Mouse (Mus musculus): ENCODE measurements around the gene Samd11.

Samd11 gene

DNA sequence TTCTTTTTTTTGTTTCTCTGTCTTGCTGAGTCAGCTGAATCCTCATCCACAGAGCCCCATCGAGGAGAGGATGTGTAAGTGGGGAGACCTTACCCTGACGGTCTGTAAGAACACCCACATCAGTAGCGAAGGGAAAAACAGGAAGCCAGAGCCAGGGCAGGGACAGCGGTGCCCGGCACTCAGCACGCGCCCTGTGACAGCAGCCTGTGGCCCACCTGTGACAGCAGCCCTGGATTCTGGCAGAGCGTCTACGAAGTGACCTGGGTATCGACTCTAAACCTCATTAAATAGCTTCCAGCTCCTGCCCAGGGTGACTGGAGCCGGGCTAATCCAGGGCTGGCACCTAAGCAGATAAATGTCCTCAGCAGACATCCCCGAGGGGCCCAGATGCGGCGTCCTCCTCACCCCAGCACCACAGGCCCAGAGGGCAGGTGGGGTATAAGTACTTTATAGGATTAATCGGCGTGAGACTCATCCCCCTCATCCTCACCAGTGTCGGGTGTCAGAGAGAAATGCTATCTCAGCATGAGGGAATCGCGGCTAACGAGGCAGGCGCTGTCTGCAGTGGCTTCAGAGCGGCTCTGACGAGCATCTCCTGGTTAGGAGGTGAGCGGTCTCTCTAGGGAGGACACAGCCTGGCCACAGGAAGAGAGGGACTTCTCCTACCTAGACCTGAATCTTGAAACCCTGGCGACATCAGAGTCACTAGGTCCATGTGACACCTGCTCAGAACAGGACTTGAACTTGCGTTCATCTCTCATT is at the start of gene Samd11:
TSS of gene Samd11 (minus strand) at position 580 of the 762 bp plus-strand sequence.
- DNase-seq (ENCODE audit: low spot score), result no peak

DNA sequence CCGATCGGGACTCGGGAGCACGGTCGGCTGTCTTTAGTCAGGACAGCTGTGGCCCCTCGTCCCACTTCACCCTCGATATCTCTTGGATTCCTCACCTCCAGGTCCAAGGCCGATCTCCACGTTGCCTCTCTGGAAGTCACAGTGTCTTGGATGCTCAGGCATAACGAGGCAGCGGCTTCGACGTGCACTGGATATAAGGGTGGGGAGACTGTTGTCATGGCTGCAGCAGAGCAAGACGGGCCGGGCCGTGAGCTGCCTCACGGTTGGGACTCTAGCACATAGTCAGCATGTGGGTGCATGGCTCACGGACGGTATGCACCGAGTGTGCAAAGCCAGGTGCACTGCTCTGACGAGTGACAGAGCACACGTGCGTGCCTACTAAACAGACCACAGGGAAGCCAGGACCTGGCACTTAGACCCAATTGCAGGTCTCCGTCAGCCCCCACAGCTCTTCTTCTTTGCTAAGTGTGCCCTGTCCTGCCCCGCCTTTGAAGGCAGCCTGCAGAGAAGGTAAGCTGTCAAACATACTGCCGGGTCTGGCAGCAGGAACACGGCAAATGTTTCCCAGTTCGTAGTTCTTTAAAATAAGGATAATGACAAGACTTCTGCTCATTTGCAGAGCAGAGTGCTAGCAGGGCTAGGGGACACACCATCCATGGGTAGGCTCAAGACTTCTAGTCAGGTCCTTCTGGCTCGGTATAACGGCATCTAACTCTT is 938 bp downstream of the Samd11 start:
- no peak for DNase-seq (ENCODE audit: low spot score)

DNA sequence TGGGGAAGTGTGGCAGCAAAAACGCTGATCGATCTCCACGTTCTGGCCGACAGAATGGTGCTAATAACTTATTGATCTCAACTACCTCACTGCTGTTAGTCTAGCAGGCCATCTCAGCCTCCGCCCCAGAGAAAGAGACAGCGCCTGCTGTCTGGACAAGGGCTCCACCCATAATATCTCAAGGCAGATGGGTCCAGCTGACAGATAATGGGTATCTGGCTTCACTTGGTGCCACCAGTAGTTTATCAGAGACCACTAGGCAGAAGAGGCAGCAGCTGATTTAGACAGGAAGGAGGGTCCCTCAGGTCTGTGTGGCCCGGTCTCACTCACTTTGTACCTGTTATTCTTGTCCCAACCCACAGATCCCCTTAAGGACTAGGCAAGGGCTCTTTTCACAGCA is 2.4 kb downstream of the Samd11 start:
- no peak for DNase-seq (ENCODE audit: low spot score)

DNA sequence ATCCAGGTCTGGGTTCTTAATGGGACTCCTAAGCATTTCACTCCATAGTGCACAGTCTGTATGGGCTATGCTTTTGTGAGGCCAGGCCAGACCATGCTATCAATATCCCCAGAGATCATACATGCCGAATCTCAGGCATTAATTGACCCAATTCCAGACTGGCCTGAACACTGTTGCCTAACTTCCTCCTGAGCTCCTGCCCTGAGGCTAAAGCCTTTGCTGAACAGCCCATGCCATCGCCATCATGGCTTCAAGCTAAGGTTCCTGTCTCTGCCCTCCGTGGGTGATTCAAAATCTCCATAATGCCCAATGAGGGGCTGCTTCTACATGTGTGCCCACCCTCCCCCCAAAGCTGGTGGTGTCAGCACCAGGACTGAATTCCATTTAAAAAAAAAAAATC is 2.8 kb downstream of the Samd11 start:
- DNase-seq (ENCODE audit: low spot score), result no peak

DNA sequence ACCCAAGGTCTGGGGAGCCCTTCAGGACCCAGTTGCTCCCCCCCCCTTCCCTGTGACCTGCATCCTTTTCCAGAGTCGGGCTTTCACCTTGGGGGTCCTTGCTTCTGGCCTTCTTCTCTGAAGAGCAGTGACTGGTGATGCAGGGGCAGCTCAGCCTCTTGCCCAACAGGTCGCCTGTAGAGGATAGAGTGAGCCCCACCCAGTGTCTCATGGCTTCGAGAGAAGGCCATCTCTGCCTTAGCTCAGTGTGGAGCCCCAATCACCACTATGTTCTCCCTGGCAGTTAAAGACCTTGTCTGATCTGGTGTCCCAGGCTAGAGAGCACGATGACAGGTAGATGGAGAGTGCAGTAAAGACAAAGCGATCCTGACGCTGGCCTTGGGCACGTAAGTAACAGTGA is 3.3 kb downstream of the Samd11 start:
- DNase-seq (ENCODE audit: low spot score), result no peak

DNA sequence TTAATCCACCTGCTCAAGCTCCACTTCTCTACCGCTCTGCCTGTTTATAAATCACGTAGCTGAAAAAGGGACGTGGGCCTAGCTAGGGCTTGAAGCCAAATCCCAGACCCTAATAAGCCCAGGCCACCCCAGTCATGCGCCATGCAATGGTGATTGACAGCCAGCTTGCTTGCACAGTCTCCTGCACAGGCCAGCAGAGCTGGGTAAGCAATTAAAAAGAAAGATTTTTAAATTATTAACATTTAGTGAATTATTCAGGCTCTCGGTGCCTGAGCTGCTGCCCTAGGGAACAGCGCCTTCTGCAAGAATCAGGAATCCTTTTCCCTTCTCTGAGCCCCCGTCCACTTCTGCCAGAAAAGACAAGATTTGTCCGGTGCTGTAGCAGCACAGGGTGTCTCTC is 4.4 kb downstream of the Samd11 start:
- DNase-seq (ENCODE audit: low spot score), result no peak

DNA sequence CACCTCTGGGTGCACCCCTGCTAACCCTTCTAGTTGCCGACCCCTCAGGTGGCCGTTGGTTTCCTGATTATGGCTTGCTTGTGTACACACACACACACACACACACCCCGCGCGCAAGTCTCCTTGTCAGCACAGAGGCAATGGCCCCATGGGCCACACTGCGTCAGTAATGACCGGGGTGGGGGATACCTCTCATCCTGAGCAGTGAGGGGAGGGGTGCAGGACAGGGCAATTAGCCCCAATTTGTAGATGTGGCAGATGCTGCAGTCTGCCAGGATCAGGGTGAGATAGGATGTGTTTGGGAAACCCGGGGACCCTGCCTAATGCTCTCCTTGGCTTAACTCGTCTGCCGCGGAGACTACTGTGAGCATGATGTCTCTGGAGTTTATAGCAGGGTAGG is 5.9 kb downstream of the Samd11 start:
- no peak for DNase-seq (ENCODE audit: low spot score)

DNA sequence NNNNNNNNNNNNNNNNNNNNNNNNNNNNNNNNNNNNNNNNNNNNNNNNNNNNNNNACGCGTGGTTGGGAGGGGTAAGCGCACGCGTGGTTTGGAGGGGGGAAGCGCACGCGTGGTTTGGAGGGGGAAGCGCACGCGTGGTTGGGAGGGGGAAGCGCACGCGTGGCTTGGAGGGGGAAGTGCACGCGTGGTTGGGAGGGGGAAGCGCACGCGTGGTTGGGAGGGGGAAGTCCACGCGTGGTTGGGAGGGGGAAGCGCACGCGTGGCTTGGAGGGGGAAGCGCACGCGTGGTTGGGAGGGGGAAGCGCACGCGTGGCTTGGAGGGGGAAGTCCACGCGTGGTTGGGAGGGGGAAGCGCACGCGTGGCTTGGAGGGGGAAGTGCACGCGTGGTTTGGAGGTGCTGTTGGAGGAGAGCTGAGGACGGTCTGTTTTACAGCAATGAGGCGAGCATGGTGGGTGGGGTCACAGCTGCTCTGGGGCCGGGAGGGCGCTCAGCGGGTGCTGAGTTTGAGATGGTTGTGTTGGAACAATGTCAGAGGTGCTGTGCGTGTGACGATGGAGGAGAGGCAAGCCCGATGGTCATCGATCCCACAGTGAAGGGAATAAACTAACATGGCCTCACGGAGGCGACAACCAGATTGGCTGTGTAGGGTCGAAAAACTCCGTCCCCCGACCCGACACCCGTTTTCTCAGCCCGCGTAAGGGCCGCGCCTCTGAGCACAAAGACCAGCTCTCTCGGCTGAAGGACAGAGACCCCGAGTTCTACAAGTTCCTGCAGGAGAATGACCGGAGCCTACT is 18.6 kb downstream of the Samd11 start:
- no peak for DNase-seq (ENCODE audit: low spot score)

DNA sequence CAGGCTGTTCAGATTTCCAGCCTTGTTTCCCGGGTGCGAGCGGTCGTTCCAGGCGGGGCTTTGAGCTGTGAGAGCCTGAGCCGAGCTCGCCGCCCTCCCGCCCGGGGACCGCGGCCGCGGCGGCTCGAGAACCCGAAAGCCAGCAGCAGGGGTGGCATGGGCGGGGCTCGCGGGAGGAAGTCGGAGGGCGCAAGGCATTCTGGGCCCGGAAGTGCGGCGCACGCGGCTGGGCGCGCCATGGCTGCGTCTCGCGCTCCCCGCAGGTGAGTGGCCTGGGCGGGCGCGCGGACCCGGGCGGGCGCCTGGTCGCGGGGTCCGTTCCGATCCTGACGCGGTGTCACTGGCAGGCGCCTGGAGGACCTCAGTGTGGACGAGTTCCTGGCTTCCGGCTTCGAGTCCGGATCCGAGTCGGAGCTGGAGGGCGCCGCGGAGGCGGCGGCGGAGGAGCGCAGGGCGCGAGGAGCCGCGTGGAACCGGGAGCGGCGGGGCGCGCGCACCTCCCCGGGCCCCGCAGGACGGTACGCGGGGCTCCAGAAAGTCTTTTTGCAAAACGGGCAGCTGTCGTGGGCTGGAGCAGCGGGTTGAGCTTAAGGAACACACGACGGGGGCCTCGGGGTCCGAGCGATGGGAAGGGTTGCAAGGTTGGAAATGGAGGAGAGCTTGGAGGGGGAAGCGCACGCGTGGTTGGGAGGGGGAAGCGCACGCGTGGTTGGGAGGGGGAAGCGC is 19.5 kb downstream of the Samd11 start, which contains the start of gene Noc2l:
TSS of gene Noc2l (plus strand) at position 203 of the 726 bp plus-strand sequence.
- peak; percentile 92 for DNase-seq (ENCODE audit: low spot score)

DNA sequence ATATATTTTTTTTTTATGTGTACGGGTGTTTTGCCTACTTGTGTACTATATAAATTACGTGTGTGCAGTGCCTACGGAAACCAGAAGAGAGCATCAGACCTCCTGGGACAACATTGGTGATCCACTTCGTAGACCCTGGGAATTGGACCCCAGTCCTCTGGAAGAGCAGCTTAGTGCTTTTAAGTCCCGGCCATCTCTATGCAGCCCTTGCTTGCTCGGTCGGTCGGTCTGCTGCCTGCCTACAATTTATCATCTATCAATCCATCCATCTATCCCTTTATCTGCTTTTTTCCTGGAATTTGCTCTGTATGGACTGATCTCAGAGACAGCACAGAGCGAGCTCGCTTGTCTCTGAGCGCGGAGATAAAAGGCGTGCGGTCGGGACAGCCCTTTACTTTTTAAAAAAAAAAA is 20.1 kb downstream of the Samd11 start:
- no peak for DNase-seq (ENCODE audit: low spot score)

DNA sequence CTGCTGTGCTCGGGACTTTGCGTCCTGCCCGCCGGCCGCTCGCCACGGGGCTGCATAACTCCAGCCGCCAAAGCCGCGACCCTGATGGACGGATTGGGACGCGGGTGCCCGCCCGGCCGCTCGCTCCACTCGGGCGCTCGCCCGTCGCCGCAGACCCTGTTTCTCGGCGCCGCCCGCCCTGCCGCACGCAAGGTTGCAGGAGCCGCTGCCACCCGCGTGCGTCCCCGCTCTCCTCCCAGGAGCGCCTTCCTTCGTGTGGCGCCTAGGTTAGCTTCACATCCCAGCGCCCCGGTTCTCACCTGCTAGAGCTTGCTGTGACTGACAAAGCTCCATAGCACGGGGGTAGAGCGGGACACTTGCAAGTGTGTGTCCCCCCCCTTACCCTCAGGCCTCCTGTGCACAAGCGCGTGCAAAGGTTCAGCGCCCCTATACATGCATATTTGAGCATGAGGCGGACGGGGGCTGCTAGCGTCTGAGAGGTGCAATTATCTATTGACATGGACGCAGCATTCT is 20.7 kb downstream of the Samd11 start, which contains the start of gene Plekhn1:
TSS of gene Plekhn1 (minus strand) at position 157 of the 513 bp plus-strand sequence.
- peak; percentile 71 for DNase-seq (ENCODE audit: low spot score)

DNA sequence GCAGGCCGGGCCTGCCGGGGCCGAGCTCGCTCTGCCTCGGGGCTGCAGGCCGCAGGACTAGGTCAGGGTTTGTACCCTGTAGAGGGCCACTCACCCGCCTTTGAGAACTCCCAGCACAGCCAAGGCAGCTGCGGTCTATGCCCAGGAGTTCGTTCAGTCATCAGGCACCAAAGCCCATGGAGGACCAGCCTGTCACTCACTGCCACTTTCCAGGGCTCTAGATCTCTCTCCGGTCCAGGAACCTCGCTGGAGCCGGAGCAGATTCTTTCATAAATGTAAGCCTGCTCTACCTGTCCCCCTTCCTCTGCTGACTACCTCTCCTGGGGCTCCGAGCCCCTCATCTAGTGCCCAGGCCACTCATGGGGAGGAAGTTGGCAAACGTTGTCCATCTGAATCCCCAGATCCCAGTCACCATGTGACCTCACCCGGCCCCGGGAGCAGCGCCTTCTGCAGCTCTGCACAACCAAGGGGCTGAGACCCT is 21.4 kb downstream of the Samd11 start:
- no peak for DNase-seq (ENCODE audit: low spot score)

DNA sequence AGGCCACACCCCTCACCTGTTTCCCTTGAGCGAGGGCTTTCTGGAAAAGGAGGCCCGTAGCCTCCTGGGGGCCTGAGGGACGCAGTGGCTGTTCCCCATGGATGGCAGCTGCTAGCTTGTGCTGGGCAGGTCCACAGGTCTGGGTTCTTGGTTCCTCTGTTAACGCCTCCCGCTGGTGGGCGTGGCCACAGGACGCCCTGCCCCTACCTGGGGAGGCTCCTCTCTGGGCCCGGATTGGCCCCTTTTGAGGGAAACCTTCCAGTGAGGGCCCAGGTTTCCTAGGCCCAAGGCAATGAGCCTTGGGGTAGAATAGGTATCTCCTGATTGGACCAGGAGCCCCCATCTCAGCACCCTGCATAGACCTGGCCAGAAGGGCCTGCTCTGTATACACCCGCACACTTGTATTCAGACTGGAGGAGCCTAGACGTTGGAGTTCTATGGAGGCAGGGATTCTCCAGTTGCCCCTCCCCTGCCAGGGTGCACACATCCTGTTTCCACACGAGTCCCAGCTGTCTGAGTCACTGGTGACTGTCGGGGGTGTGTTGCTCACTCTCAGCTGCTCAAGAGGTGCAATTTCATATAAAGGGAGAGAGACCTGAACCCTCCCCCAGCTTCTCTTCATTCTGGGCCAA is 26.9 kb downstream of the Samd11 start:
- peak; percentile 25 for DNase-seq (ENCODE audit: low spot score)

DNA sequence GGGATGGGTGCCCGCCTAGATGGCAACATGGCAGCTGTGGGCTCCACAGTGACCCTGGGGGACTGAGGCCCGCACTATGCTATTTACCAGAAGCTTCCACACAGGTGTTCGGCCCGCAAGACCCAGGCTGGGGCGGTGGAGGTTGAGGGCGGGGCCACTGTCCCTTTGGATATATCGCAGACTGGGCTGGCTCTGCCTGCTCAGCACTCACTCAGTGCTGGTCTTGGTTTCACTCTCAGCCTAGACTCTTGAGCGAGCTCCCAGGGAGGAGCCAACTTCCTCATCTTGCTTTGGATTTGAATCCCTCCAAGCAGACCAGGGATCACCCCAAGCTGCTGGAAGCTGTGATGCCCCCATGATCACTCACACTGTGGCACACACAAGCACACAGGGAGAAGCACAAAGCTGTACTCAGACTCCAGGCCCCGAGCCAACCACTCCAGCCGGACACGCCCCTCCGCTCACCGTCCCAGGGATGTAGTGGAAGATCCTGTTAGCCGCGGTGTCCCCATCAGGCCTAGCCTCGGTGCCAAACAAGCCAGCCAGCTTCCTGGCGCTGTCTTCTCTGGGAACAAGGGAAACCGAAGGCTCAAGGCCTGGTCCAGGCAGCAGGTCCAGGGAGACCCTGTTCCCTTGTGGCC is 27.6 kb downstream of the Samd11 start:
- DNase-seq (ENCODE audit: low spot score), result peak; percentile 54

DNA sequence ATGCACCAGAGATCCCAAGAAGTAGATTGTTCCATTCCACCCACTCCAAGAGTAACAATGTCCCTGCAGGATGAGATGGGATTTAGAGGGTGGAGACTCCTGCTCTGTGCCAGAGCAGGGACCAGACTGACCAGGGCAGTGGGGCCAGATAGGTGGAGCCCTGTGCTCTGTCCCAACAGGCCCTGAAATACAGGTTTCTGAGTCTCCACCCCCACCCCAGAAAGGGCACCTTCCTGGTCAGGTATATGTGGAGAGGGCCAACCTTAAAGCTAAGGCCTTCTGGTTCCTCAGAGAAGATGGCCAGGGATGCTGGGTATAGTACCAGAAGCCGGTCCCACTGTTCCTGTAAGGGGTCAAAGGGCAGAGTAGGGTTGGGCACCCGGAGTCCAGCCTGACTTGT is 31.2 kb downstream of the Samd11 start:
- no peak for DNase-seq (ENCODE audit: low spot score)

DNA sequence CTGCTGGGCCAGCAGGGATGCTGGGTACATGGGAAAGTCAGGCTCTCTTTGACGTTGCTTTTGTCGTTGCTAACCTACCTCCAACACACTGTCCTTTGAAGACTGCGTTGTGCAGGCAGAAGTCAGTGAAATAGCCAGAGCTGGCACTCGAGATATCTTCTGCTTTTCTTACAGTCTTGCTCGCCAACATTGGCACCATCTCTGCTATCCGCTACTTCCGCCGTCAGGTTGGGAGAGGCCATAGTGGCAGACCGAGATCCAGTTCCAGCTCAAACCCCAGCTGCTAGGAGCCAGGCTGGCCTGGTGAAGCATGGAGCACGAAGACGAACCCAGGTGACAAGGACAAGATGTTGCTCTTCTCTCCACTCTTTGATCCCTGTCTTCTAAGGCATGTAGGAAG is 35.5 kb downstream of the Samd11 start:
- no peak for DNase-seq (ENCODE audit: low spot score)

DNA sequence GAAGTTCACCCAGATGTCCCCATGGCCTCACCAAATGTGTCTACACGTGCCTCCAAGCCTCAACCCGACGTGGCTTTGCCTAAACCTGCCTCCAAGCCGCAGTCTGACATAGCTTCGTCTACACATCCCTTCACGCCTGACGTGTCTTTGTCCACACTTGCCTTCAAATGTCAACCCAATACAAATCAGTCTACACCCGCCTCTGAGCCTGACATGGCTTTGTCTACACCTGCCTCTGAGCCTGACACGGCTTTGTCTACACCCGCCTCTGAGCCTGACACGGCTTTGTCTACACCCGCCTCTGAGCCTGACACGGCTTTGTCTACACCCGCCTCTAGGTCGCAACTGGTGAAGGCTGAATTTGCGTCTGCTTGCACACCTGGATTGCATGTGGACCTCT is 37.6 kb downstream of the Samd11 start:
- DNase-seq (ENCODE audit: low spot score), result no peak

DNA sequence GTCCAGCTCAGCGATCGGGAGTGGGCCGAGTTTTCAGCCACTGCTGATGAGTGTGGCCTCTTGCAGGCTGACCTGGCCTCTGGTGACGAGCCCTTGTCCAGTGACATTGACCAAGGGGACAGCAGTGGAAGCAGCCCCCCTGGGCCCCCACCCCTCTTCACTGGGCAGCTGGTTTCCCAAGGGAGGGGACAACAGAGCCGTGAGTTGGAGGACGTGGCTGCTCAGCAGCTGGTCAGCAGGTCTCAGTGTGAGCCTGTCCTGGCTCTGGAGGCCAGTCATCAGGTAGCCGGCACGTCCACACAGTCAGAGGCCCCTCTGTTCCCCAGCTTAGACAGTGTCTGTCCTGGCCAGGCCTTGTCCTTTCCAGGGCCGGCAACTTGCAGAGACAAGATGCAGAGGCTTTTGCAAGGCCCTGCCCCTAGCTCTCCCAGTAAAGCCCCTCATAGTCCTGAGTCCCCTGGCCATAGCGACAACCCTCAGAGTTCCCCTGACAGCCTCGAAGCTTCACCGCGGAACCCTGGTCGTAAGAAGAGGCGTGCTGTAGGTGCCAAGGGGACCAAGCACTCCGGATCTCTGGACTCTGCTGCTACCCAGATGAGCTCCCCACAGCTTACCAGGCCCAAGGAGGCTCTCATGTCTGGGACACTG is 38.3 kb downstream of the Samd11 start:
- DNase-seq (ENCODE audit: low spot score), result no peak

DNA sequence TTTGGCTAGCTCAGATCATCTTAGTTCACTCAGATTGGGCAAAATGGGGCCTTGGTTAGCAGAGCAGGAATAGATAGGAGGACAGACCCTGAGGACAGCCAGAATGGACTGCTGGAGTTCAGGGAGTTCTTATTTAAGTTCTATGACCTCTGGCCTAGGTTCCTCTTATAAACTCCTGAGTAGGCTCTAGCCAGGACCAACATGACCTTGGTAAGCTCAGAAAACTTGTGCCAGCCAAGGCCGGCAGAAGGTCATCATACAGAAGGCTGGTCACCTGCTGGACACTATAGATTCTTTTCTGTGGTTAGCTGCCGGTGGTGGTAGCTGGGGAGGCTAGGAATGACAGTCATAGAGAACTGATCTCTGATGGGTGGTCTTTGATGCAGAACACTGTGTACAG is 39.3 kb downstream of the Samd11 start:
- no peak for DNase-seq (ENCODE audit: low spot score)

DNA sequence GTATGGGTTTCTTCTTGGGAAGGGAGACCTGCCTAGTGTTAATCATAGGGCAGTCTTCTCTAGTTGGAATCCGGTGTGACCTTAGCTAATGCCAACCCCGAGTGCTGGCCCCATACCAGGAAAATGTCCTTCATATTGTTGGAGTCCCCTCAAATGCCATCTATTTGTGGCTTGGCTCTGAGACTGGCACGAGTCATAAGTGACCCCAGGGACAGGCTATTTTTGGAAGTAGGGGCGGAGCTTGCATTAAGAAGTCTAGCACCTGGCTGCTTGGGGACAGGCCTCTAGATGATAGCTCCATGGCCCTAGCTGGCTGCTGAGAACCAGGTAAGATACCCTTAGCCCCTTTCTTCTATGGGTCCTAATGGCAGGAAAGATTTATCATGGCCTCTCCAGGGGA is 39.8 kb downstream of the Samd11 start, which contains the start of gene Perm1:
TSS of gene Perm1 (plus strand) at position 220 of the 400 bp plus-strand sequence.
- peak; percentile 57 for DNase-seq (ENCODE audit: low spot score)
